Mouse (Mus musculus) bone marrow macrophage, adult 2 months (primary cell): ENCODE results near the gene Pdxp.

Source experiments
- CTCF ChIP-seq: IDR thresholded peaks from 2 replicates; pipeline ENCODE4 v1.5.1; 2012; ENCODE audit warnings: low read depth, mild to moderate bottlenecking, low read length, moderate library complexity
- POLR2A ChIP-seq: IDR thresholded peaks from 2 replicates; pipeline ENCODE4 v1.6.1; 2012; ENCODE audit warnings: mild to moderate bottlenecking, low read depth, low read length, borderline replicate concordance

DNA sequence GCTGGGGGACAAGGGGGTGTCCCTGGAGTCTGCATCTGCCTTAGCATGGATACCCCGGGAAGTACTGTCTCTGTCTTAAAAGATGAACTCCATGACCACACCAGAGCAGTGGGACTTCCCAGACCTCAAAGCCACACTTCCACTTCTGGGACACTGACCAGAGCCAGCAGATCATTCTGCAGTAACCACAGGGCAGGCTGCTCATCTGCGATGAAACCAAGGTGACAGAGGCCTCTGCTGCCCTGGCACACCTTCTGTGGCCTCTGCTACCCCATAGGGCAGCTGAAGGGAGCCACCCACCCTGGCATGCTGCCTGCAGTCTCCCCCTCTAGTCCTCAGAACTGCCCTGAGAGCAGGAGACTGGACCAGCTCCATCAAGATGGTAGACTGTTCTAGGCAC lies 18.0 kb upstream of the Pdxp start:
- TF ChIP-seq CTCF (no peak), POLR2A (no peak)
